Mouse (Mus musculus) T-cell, adult 2 months (primary cell): ENCODE results near the gene Mcm3.
"Not testable (repeated sequence)": the region's sequence is repeated elsewhere in the genome, so short reads cannot be mapped to it uniquely, and the experiment has no call there.

Experiments
- DNase-seq: peaks from one replicate; pipeline ENCODE4 v3.0.0; 2022; ENCODE audit warnings: low spot score

Mcm3 gene

GRCm38 (mm10) chr1:20801682-20802390, 18.3 kb downstream of the Mcm3 start:
- no peak for DNase-seq

DNA sequence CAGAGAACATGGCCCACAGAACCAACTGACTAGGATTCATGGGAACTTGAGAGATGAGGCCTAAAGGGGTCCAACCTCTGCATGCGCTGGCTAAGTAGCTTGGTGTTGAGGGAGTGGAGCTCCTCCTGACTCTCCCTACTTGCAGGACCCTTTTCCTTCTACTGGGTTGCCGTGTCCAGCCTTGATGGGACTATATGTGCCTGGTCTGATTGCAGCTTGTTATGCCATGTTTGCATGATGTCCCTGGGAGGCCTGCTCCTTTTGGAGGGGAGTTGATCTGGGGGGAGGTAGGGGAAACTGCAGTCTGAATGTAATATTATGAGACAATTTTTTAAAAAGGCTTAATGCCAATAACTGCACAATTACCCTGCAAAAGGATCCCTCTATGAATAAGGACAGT, 18.8 kb downstream of the Mcm3 start:
- no peak for DNase-seq

DNA sequence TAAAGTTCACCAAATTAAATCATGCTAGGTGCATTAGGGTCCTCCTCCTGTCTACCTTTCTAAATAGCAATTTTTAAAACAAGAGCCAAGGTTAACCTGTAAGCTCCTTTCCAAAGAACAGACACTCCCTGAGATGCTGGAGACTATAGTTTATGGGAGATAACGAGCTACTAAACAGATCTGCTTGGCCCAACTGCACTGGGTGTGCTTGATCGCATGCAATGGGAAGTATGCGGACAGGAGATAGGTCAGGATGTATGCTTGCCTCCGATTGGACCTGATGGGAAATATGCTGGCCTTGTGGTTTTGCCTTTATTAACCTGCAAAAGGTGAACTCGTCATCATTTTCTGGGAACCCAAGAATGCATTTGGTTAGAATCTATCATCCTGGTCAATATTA, 24.9 kb downstream of the Mcm3 start:
- DNase-seq, result no peak

GRCm38 (mm10) chr1:20794760-20795159, 25.4 kb downstream of the Mcm3 start:
- DNase-seq, result no peak

DNA sequence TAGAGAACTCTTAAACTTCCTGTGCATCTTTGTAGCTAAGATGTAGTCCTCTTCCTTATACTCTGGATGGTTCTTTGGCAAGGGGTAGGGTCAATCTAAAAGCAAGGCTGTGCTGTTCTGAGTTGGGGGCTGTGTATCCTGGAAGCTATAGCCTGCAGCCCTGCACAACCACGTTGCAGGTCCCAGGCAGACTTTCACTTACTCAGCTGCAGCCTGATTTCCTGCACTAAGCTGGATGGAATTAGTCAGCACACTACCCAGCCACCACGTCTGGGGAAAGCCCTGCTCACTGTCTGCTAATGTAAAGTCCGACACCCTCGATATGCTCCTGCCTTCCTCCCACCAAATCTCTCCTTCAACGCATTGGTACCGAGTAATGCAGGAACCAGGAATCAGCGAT, 28.7 kb downstream of the Mcm3 start:
- no peak for DNase-seq

GRCm38 (mm10) chr1:20790517-20790916, 29.6 kb downstream of the Mcm3 start, which contains the start of gene Il17f:
Gene Il17f (minus strand): TSS chr1:20790617.
- not testable (repeated sequence) for DNase-seq

- no peak for DNase-seq
Observed at GRCm38 (mm10) chr1:20788419-20788818, 31.7 kb downstream of the Mcm3 start.

DNA sequence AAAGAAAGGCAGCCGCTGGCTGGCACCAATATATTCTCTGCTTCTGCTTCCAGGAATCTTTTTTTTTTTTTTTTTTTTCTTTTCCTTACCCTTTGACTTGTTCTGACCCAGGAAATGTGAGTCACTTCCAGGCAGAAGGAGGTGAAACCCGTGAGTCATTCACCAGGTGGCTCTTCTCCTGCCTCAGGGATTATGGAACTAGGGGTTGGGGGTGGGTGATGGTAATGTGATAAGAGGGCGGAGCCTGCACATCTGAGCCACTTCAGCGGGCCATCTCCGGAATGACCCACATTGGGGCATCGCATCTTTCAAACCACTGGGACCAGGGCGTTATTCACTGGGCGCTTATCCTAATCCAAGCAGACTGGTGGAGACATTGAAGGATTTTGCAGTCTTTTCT, 33.1 kb downstream of the Mcm3 start:
- no peak for DNase-seq

DNA sequence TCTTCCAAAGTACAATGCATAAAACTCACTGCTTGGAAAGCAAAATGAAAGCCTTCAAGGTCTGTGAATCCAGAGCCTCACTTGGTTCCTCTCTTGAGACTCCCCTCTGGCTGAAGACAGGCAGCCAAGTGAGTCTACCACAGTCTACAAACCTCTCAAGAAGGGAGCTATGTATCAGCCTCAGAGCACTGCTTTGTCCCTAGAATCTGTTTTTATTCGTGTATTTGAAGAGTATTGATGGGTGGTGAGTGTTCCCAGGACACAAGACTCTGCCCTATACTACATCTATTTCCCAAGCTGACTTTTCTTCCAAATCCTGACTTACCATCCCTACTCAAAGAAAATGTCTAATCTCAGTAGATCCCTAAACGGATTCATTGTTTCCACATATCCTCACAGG, 41.7 kb downstream of the Mcm3 start:
- DNase-seq, result no peak

DNA sequence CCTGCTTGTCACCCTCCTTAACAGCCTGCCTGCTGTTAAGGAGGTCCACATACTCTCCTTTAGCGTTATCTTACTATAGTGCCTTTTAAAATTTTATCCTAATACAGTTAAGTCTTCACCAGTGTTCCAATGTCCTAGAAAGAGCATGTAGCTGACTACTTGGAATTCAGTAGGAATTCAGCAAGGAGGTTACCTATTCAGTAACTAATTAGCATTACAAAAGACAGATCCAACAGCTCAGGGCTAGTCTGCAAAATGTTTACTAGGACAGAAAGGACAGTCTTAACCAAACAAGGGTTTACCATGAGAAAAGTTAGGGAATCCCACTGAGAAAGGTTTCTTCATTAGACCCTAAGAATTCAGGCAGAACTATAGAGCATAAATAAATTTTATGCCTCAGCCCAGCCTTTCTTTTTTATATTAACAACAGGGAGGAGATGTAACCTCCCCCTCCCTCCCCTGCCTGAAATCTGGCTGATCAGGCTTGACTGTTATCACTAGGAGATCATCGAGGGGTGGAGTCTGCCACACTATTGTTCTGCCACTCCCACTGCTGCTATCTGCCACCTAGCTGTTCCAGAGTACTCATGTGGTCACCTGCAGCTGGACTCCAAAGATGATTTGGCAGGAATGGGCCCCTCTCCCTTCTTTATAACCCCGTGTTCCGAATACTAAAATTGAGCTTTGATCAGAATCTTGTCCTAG, 45.9 kb downstream of the Mcm3 start:
- not testable (repeated sequence) for DNase-seq

- DNase-seq, result no peak
Observed at GRCm38 (mm10) chr1:20766526-20766925, 53.6 kb downstream of the Mcm3 start.

DNA sequence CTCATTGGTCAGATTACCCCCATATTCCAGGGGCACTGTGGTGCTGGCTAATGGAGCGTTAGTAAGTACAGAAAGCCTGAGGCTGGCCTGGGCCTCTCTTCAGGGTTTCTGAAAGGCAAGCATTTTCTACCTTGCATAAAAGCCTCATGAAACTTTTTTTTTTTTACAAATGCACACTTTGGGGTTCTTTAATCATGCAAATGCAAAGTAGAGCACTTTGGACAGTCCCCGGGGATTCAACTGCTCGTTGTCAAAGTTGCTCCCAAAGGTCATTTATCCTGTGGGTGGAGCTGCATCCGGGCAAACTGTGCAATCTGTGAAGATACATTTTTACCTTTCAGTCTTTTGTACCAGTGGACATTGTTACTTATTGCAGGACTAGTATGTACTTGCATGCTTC, 58.7 kb downstream of the Mcm3 start:
- DNase-seq, result no peak

DNA sequence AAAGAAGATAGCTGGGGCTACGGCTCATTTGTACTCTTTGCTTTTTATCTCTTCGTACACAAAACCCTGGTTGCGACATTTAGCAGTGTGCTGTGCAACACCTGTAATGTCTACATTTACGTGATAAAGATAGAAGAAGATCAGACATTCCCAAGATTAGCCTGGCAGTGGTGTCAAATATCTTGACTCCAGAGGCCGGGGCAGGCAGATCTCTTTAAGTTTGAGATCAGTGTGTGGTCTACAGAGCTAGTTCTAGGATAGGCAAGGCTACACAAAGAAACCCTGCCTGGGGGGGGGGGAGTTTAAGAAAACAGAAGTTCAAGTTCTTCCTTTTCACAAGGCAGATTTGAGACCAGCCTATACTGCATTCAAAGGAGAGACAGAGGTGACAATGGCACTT, 59.8 kb downstream of the Mcm3 start:
- no peak for DNase-seq

GRCm38 (mm10) chr1:20759799-20760198, 60.3 kb downstream of the Mcm3 start:
- DNase-seq, result no peak

GRCm38 (mm10) chr1:20757586-20757985, 62.5 kb downstream of the Mcm3 start:
- DNase-seq, result no peak

DNA sequence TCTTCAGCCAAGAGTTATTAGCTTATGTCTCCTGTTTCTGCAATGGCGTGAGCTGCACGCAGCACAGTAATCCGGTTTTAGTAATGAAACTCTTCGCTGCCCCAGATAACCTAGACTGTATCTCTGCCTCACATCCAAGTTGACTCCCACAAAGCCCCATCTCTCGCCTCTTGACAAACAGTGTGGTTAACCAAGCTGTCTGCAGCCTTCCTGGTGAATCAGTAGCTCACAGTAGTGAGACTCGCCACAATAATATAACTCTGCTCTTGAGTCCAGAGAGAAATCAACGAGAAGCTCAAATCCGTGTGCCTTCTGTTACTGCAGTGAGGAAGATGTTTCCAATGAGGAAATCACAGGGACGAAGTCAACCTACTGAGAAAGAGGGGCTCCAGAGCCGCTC, 65.7 kb downstream of the Mcm3 start:
- no peak for DNase-seq
